Mouse (Mus musculus): ENCODE results near the gene Treml4.

Gene Treml4

DNA sequence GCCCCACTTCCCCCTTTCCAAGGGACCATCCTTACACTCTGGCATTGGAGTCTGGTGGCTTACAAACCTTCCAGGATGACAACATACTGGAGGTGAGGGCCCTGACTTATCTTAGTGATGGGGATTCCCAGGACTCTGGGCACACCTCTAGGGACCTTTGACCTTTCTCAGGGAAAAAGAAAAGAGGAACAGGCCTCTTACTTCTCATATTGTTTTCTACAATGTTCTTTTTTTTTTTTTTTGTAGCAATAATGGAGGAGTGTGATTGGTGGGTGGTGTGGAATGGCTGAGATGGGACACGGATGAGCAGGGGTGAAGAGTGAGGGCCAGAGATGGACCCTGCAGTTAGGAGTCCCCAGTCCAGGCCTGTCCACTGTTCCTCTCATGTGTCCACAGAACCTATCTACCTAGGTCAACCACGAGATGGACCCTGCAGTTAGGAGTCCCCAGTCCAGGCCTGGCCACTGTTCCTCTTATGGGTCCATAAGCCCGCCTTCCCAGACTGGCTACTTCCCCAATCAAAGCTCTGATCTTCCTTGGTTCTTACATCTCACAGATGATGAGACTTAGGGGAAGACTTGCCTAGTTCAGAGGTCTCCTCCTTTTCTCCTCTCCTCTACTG lies at the start of gene Treml4:
Treml4 (plus strand) TSS at position 555 of the 622 bp plus-strand sequence.
- no peak for DNase-seq

DNA sequence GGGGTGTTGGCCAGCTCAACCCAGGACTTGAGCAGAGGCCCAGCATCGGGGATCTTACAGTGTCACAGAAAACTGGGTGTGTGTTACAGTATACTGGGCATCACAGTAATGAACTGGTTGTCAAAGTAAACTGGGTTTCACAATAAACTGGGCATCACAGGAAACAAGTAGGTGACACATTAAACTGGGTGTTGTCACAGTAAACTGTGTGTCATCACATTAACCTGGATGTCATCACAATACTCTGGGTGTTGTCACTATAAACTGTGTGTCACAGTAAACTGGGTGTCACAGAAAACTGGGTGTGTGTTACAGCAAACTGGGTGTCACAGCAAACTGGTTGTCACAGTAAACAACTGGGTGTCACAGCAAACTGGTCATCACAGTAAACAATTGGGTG lies 48.7 kb upstream of the Treml4 start:
- no peak for DNase-seq

DNA sequence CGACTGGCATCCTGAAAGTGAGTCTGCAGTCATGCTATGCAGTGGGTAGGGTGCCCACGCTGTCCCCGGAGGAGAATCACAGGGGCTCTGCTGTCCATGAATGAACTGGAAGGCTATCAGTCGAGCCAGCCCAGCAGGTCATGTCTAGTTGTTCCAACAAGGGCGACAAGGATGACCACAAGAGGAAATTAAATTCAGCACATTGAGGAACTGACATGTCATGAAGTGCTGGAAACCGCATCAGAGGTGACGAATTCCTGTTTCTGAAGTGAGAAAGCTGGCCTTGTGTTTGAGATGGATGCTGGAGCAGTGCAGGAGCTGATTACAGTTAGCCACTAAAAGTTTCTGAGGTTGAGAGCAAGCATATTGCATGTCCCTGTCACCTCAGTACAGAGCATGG lies 33.4 kb upstream of the Treml4 start:
- no peak for DNase-seq

DNA sequence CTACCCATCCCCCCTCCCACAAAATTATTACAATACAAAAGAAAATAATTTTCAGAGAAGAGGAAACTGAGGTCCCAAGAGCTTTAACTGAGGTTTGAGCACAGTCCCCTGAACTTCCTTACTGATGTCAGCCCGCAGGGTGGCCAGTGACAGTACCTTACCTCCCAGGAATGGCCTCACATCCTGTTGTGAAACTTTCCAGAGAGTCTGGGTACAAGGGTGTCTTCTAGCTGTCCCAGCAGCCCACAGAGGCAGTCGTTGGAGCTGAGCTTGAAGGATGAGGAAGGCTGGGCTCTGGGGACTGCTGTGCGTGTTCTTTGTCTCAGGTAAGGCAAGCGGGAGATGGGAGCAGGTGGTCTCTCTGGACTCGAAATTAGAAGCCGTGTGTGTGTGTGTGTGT lies 31.6 kb upstream of the Treml4 start, which contains the start of gene Trem1:
Trem1 (plus strand) TSS at position 251 of the 400 bp plus-strand sequence.
- DNase-seq: no peak

DNA sequence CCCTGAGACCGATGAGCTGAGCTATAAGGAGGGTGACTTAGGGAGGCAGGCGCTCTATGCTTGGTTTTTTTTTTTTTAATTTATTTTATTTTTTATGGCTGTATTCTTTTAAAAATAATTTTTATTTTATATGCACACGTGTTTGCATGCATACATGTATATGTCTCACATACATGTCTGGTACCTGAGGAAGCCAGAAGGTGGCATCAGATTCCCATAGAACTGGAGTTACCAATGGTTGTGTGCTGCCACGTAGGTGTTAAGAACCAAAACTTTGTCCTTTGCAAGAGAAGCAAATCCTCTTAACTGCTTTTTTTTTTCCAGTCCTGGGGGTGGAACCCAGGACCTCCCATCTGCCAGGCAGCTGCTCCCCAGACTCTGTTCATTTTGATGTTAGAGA lies 30.3 kb upstream of the Treml4 start:
- no peak for DNase-seq

DNA sequence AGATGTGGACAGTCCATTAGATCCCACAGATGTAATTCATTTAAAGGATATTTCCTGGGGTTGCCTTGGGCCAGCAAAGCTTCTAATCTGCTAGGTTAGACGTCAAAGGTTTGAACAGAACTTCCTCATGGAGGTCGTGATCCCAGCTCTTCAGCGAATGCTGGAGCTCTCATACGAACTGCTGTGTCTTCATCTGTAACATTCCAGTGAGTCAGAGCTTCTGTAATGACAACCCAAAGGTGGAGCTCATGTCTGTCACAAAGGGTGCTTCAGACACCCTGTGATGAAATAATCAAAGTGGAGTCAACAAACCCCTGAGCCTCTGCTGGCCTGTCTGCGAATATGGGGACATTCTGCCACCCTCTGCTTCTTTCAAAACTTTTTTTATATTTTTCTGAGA lies 29.5 kb upstream of the Treml4 start:
- no peak for DNase-seq

DNA sequence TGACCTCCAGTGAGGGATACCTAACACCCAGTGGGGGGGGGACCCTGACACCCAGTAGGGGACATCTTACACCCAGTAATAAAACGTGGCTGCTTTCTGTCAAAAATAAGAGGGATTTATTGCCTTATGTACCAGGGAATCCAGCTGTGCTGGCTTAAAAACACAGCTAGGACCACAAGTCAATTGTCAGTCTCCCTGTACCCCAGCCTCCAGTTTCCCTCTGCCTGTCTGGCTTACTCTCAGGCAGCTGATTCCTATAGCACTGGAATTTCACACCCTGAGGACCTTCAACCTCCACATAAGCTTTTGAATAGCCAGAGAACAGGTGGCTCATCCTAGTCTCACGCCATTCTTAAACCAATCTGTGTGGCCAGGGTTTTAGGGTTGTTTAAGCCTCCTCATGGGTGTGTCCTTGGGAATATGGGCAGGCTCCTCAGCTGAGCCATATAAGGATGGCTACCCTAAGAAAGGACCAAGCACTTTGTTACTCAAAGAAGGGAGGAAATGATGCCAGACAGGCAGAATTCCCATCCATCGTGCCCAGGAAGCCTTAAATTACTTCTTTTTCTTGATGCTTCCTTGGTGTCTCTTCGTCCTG lies 28.2 kb upstream of the Treml4 start:
- DNase-seq: no peak

DNA sequence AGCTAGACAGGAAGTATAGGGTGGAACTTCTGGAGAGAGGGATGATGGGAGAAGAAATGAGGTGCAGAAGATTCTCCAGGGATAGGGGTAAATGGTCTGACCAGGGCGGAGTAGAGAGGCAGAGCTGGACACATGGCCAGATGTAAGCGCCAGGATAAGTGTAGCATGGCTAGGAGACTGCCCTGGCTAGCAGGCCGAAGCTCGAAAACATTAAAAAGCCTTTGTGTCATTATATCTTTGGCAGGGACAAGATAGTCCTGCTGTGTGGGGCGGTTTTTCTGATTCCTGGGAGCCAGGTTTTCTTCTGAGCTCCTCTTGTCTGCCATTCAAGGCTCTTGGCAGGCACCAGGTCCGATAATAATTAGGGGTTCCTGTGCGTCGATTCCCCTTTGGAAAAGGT lies 26.5 kb upstream of the Treml4 start:
- no peak for DNase-seq

DNA sequence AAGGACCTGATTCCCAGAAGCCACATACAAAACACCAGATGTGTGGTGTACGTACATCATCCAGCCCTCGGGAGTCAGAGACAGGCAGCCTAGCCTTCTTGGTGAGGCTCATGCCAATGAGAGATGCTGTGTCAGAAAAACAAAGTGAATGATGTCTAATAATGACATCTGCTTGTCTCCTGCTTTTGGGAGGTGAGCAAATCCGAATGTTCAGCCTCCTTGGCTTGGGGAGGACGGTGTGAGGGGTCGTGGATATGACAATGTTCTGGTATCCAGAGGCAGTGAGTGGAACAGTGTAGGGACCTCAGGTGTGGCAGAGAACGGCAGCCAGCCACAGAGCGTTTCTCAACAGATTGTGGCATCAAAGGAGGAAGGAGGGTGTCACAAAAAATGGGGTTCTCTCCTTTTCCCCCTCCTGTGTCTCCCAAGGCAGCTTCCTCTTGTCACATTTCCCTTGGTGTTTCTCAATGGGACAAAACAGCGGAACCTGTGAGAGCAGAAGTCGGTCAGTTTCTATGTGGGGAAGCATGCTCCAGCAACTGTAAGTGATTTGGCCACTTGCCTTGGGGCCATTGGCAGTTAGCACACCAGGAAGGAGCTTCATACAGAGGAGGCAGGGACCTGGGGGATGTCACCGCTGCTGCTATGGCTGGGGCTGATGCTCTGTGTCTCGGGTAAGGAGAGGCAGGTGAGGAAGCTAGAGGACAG lies 16.7 kb upstream of the Treml4 start, which contains the start of gene Trem3:
Trem3 (plus strand) TSS at position 557 of the 708 bp plus-strand sequence.
- no peak for DNase-seq

DNA sequence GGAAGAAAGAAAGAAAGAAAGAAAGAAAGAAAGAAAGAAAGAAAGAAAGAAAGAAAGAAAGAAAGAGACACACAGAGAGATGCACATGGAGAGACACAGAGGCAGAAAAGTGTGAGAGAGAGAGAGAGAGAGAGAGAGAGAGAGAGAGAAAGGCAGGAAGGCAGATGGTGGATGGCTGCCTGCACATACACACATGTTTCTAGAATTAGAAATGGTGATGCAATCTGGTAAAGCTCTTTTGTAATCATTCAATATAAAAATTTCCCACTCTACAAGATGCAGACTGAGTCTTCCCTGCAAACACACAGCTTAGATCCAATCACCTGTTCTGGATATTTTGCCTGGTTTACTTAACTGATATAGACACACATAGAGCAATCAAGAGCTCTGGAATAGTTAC lies 15.1 kb upstream of the Treml4 start:
- DNase-seq: no peak

DNA sequence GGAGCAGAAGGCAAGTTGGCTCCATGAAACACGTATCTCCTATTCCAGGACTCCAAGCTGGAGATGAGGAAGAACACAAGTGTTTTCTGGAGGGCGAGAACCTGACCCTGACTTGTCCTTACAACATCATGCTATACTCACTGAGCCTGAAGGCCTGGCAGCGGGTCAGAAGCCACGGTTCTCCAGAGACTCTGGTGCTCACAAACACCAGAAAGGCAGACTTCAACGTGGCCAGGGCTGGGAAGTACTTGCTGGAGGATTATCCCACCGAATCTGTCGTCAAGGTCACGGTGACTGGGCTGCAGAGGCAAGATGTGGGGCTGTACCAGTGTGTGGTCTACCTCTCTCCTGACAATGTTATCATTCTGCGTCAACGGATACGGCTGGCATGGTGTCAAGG lies 14.6 kb upstream of the Treml4 start:
- no peak for DNase-seq

DNA sequence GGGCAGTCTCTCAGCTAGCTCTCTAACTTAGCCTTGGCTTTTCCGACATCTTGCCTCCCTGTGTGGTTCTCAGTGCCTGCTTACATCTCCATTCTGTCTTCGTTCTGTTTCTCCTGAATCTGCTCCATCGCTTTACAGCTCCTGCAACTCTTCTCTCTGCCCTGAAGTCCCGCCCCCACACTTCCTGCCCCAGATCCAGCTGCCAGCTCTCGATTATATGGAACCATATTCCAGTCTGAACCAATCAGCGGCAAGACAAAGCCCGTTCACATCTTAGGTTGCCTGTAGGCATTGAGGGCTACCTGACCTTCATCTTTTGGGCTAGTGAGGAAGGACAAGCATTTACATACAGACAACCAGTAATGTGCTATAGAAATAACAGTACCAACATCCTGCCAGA lies 13.5 kb upstream of the Treml4 start:
- no peak for DNase-seq

DNA sequence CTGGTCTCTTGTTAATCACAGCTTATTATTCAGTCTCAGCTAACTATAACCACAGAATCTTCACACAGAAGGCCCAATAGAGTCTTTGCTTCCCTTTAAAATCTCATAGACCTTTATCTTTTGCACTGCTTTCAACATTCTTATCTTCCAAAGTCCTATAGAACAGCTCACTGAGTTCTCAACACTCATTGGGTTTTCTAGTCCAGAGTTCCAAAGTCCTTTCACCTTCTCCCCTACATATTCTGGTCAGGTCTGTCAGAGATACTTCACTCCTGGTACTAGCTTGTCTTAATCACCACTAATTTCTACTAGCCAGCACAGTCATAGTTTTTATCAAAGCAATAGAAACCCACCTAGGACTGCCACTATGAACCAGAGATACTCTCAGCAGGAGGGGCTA lies 7.5 kb upstream of the Treml4 start:
- no peak for DNase-seq

DNA sequence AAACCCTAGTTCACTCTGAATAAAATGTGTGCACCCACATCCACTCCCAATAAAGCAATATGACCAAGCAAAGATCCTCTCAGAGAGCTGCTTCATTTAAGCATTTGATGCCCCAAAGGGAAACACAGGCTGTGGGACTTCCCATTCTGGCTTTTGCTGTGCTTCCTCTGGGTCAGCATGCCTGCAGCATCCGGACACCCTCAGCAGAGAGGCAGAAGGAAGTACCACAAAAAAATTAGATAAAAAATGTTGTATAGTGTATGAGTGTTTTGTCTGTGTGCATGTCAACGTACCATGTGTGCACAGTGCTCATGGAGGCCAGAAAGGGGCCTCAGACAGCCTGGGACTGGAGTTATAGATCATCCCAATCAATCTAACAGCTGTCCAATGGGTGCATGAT lies 2.2 kb upstream of the Treml4 start:
- no peak for DNase-seq

DNA sequence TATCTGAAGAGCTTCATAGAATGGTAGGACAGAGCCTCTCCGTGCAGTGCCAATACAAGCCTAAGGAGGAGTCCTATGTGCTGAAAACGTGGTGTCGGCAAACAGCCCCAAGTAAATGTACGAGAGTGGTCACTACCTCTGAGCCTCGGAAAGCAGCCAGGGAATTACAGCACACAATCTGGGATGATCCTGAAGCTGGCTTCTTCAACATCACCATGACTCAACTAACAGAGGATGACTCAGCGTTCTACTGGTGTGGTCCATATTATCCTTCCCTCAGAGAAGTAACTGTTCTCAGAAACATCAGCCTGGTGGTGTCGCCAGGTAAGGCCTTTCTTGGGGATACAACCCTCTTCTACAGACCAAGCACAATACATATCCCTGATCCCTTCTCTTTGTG lies 567 bp downstream of the Treml4 start:
- no peak for DNase-seq

DNA sequence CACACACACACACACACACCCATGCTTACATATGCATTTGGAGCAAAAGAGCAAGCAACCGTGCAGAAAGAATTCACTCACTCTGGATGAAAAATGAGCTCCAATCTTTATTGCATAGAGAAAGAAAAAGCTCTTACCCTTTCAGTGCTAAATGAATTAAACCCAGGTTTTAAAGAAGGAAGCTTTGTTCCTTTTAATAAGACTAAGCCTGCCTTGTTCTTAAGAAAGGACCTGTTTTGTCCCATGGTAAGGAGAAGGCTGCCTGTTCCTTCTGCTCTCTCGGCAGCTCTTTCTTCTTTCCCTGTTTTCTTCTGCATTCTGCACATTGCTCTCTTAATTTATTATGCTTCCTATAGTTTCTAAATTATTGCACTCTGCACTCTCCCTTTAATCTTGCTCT lies 2.0 kb downstream of the Treml4 start:
- peak; percentile 34 for DNase-seq

DNA sequence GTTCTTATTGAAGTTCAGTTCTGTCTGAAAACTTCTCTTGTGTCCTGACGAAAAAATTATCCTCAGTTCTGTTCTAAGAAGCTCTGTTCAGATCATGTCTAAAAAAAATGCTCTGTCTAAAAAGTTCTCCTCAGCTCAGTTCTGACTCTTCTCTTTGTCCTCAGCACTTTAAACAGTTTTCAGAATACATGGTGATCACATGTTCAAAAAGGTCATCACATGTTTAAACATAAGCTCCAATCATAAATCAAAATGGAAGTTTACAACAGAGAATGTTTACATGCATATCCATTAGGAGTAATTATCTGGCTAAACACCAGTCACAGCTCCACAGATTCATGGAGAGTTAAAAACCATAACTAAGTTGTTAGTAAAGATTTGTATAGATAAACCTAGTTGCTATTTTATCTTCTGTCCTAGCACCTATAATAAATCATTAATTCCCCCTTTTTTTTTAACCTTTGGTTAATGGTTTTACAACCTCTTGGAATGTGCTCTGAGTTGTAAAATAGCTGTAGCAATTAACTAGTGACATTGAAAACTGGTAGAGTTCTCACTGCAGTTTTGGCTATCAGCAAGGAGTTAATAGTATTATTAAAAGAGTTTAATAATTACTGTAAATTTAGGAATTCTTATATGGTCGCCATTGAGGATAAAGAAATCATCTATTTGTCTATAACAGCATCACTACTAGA lies 2.7 kb downstream of the Treml4 start:
- no peak for DNase-seq

DNA sequence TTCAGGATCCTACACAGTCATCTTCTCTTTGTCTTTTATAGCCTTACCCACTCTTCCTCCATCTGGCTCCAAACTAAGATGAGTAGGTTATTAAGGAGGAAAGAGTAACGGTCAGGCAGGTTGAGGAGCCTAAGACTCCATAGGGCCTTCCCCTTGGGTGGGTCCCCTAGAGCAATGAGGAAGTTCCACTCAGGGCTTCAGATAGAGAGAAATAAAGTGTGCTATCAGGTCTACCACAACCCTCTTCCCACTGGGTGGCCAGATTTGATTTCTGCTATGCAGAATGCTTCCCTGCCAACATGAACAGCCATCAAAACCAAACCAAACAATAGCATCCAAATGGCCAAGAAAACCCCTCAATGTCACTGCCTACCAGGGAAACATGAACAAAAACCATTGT lies 3.5 kb downstream of the Treml4 start:
- DNase-seq: no peak

DNA sequence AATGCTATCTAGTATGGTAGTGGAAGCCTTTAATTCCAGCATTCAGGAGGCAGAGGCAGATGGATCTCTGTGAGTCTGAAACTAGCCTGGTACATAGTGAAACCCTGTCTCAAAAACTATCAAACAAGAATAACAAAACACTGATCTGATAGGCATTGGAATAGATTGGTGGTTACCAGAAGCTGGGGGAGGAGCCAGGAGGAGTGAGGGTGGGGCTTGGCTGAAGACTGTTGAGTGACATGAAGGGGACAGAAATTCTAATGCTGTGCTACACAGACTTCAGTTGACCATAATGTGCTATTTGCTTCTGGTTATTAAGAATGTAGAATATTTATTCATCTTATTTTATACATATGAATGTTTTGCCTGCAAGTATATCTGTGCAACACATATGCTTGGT lies 4.2 kb downstream of the Treml4 start:
- DNase-seq: no peak

DNA sequence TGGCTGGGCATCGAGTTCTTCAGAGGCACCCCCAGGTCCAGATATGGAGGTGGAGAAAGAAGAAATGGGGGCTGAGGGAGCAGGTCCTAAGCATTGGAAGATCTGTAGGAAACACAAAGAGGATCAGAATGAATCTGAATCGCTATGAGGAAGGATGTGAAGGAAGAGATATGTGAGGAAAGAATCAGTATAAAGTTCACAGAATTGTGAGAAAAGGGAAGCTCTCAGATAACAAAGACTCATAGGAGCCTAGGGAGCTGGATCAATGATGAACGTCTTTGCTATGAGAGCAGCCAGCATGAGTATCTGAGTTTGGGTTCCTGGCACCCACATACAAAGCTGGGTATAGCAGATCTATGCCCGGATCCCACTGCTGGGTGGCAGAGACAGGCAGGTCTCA lies 5.7 kb downstream of the Treml4 start:
- DNase-seq: no peak

DNA sequence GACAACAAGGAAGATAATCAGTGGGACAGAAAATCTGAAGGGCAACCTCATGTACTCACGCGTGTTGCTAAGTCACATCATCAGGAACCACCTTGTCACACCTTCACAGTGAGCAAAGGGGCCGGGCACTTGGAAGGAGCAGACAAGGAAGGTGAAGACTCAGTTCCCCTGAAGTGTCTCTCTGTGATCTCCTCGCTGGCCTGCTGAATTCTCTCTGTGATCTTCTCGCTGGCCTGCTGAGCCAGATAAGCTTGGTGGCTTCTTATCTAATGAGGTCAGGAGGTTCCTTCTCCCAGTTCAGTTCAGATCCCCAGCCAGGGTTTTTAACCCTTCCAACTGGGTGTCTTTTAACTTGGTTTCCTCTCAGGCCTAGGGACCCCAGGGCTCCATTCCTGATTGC lies 8.1 kb downstream of the Treml4 start:
- DNase-seq: no peak

DNA sequence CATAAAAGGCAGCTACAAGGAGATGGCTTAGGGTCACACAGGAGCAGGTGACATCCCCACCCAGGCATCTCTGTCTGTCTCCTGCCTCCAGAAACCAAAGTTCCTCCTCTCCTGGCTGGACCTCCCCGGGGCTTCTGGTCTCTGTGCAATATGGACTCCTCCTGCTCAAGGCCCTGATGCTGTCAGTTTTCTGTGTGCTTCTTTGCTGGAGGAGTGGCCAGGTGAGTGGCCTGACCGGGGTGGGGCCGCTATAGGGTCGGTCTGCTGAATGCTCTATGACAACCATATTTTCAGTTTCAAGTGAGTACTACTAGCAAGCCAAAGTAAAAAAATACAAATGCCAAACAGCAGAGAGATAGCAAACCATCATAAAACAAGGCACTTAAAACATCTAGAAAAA lies 8.5 kb downstream of the Treml4 start:
- DNase-seq: no peak

DNA sequence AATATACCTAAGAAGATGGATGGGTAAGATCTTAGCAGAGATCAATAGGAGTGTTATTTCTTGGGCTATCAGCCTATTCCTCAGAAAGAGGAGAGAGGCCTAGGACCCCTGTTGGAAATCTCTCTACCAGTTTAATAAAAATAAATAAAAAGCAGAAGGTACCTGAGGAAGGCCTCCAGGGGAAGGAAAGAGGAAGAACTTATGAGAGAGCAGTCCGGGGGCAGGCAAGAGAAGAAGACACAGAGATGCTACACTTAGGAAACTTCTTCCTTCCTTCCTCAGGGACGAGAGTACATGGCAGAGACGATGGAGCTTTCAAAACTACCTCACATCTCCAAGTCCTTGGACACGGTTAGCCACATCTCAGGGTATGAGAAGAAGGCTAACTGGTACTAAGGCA lies 10.0 kb downstream of the Treml4 start:
- no peak for DNase-seq

DNA sequence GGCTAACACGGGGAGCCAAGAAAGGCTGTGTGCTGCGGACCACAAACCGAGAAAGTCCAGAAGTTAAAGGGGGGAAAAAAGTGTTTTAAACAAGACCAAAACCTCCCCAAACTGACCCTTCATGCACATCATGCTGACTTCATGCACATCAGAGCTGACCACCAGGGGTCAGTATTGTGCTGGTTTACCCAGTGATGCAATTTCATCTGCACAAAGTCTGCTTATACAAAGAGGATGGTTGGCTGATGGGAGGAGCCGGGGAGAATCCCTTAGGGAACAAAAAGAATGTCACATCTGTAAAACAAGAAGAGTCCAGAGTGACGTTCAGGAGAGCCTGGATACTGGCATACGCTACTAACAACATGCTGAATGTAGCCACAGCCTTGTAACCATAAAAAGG lies 10.8 kb downstream of the Treml4 start:
- peak; percentile 88 for DNase-seq
